Mouse (Mus musculus) fat pad, adult 2 months (tissue): Measurements from ENCODE around the gene Tm9sf1.

Experiments used
- DNase-seq: peaks from one replicate; pipeline ENCODE4 v3.0.0-alpha.2; 2011; ENCODE audit warnings: low read depth, low spot score; ENCODE audit errors: extremely low read depth

Tm9sf1 gene

DNA sequence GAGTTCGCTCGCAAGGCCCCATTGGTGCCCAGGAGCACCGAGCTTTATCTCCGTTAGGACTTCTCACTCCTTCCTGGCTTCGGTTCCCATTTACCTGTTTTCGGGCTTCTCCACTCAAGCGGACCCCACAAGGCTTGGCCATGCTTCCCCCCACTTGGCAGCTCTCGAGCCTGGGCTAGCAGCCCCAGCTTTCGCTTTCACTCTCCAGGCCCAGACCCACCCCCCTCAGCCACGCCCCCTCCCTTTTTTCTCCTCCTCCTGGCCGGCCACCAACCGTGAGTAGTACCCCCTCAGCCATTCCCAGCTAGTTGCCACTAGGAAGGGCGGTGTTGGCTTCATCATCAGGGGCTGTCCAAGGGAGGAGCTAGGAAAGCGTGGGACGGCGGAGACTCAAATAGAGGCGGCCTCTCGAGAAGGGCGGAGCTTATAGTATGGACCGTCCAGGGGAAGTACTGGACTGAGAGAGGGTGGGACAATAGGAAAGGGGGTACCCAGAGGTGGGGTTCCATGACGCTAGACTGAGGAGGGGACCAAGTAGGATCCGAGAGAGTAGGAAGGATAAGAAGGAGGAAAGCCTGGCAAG lies 52.8 kb downstream of the Tm9sf1 start, which contains the start of gene Psme2:
Gene Psme2 (minus strand): TSS at position 366 of the 583 bp plus-strand sequence.
- DNase-seq: peak; percentile 76

- DNase-seq: peak; percentile 66
Observed at GRCm38 (mm10) chr14:55589771-55590448, 53.7 kb downstream of the Tm9sf1 start.

DNA sequence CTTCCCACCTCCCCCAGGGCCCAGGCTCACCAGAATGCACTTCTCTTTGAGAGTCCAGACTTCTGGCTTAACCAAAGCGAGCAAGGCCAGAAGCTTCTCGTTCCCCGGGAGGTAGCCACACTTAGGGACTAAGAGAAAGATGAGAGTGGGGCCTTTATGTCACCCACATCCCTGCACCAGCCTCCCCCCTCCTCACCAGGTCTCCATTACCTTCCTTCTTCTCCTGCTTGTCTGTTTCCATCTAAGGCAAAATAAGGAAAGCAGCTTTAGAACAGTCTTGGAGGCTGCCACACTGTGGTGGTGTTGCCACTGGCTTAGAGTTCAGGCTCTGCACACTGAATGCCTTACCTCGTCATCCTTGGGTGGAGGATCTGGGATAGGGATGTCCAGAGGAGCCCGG lies 54.3 kb downstream of the Tm9sf1 start:
- no peak for DNase-seq

DNA sequence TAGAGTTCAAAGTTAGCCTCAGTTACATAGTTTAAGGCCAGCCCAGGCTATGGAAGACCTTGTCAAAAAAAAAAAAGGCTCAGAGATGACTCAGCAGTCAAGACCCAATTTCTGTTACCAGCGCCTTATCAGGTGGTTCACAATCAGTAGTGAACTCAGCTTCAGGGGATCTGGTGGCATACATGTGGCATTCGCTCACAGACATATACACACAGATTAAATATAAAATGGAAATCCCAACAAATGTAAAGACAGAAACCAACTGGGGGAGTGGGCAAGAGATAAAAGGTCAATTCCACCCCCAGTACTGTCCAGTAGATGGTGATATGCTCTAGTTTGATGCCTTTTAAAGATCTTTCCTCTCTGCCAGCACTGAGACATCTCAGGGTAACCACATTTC lies 57.5 kb downstream of the Tm9sf1 start:
- DNase-seq: no peak
